Mouse (Mus musculus) embryonic facial prominence, embryonic 11.5 days (tissue): ENCODE measurements around the gene Adgrf5. TPM values are rescaled to one million over a fixed set of nuclear protein-coding genes. Genes with fewer than 3 reads are reported as not detected.

Source experiments
- ATAC-seq: fragments of 200-750 bp; cut with Nextera tagmentation; replicated peaks from 2 replicates; pipeline ENCODE4 v1.8.0; 2017; ENCODE audit warnings: low read depth; ENCODE audit not compliant: insufficient number of reproducible peaks, low FRiP score, low TSS enrichment
- DNase-seq: peaks from one replicate; pipeline ENCODE4 v3.0.0-alpha.2; 2015; ENCODE audit warnings: low spot score
- H3K27ac ChIP-seq: fragments of 300-500 bp; sonication (generic); replicated peaks from 2 replicates; pipeline ENCODE4 v1.5.1; 2014; ENCODE audit warnings: mild to moderate bottlenecking, low read depth, low read length, control low read depth
- H3K27me3 ChIP-seq: fragments of 300-500 bp; sonication (generic); 2 replicates; pipeline ENCODE4 v1.6.1; 2014; ENCODE audit warnings: mild to moderate bottlenecking, low read length, moderate library complexity, mixed read lengths; ENCODE audit not compliant: control insufficient read depth, insufficient read depth
- H3K36me3 ChIP-seq: fragments of 300-500 bp; sonication (generic); replicated peaks from 2 replicates; pipeline ENCODE4 v1.6.1; 2014; ENCODE audit warnings: low read depth, mild to moderate bottlenecking, low read length, moderate library complexity, mixed read lengths; ENCODE audit not compliant: control insufficient read depth, insufficient read depth
- H3K4me1 ChIP-seq: fragments of 300-500 bp; sonication (generic); 2 replicates; pipeline ENCODE4 v1.6.1; 2014; ENCODE audit warnings: low read length, mixed read lengths; ENCODE audit not compliant: control insufficient read depth, insufficient read depth
- H3K4me2 ChIP-seq: fragments of 300-500 bp; sonication (generic); 2 replicates; pipeline ENCODE4 v1.6.1; 2014; ENCODE audit warnings: low read depth, mild to moderate bottlenecking, control low read depth, low read length, moderate library complexity
- H3K4me3 ChIP-seq: fragments of 300-500 bp; sonication (generic); 2 replicates; pipeline ENCODE4 v1.5.1; 2014; ENCODE audit warnings: low read depth, low read length, control low read depth
- H3K9ac ChIP-seq: fragments of 300-500 bp; sonication (generic); replicated peaks from 2 replicates; pipeline ENCODE4 v1.6.1; 2014; ENCODE audit warnings: mild to moderate bottlenecking, control low read depth, low read length
- H3K9me3 ChIP-seq: fragments of 300-500 bp; sonication (generic); replicated peaks from 2 replicates; pipeline ENCODE4 v1.6.1; 2016; ENCODE audit warnings: mild to moderate bottlenecking, low read length, inconsistent platforms, mixed read lengths; ENCODE audit not compliant: control insufficient read depth
- WGBS: fragments of 180-500 bp; shearing (Covaris S2); extraction: QIAGEN DNeasy Blood & Tissue Kit; methylation state at CpG from one replicate; pipeline ENCODE4 v1.1.7; 2014; 5-methylcytosine and 5-hydroxymethylcytosine counted together
- polyA plus RNA-seq: library from polyadenylated mRNA; unstranded; fragments of >200 nt; fragmentation: Nextera tagmentation; extraction: Ambion mirVana; gene quantifications from 2 replicates; pipeline ENCODE4 v1.2.1, GENCODE M21; 2014

The Adgrf5 gene
- polyA plus RNA-seq, 1 experiment from 2014 or later: 8.5 TPM

GRCm38 (mm10) chr17:43501223-43501622 lies 141.0 kb downstream of the Adgrf5 start:
- WGBS: 80% methylated on average over 3 of the region's 3 CpGs
- H3K4me3 ChIP-seq: no peak overlapping the region
- no peak for DNase-seq
- no peaks in the 10 kb centered on the region for H3K9me3 ChIP-seq
- no peak overlapping the region for H3K27ac ChIP-seq
- no peak overlapping the region for H3K9ac ChIP-seq
- ATAC-seq: no peak
- H3K4me2 ChIP-seq: no peak overlapping the region
- no peaks in the 10 kb centered on the region for H3K27me3 ChIP-seq
- no peaks in the 10 kb centered on the region for H3K4me1 ChIP-seq
- H3K36me3 ChIP-seq: no peaks in the 10 kb centered on the region

- Histone ChIP-seq H3K4me2 (no peak overlapping the region), H3K9ac (no peak overlapping the region), H3K36me3 (no peaks in the 10 kb centered on the region), H3K27me3 (no peaks in the 10 kb centered on the region), H3K4me3 (no peak overlapping the region), H3K27ac (no peak overlapping the region), H3K4me1 (no peaks in the 10 kb centered on the region), H3K9me3 (no peaks in the 10 kb centered on the region)
- ATAC-seq: no peak
- DNase-seq: no peak
- WGBS: 99% methylated on average over 5 of the region's 5 CpGs
Measured at GRCm38 (mm10) chr17:43501631-43502030, 141.4 kb downstream of the Adgrf5 start.

GRCm38 (mm10) chr17:43502592-43502991 lies 142.3 kb downstream of the Adgrf5 start, which contains the start of gene Mep1a:
Gene Mep1a (minus strand): TSS chr17:43502812.
- Histone ChIP-seq H3K9ac (no peak within 1 kb of the TSS), H3K27ac (no peak within 1 kb of the TSS), H3K36me3 (no peaks in the 10 kb centered on the region), H3K4me2 (no peak within 1 kb of the TSS), H3K9me3 (no peaks in the 10 kb centered on the region), H3K4me3 (no peak within 1 kb of the TSS), H3K27me3 (no peaks in the 10 kb centered on the region), H3K4me1 (no peaks in the 10 kb centered on the region)
- DNase-seq (no peak), ATAC-seq (no peak)
- 93% methylated on average over 9 of the region's 9 CpGs for WGBS

- no peak overlapping the region for H3K4me3 ChIP-seq
- H3K4me2 ChIP-seq: no peak overlapping the region
- ATAC-seq (no peak), DNase-seq (no peak)
- H3K36me3 ChIP-seq: no peaks in the 10 kb centered on the region
- no peak overlapping the region for H3K27ac ChIP-seq
- H3K9ac ChIP-seq: no peak overlapping the region
- no peaks in the 10 kb centered on the region for H3K9me3 ChIP-seq
- H3K4me1 ChIP-seq: no peaks in the 10 kb centered on the region
- H3K27me3 ChIP-seq: no peaks in the 10 kb centered on the region
- 69% methylated on average over 4 of the region's 4 CpGs for WGBS
Measured at GRCm38 (mm10) chr17:43503861-43504593, 143.8 kb downstream of the Adgrf5 start.

GRCm38 (mm10) chr17:43504594-43504934 lies 144.3 kb downstream of the Adgrf5 start:
- no peak overlapping the region for H3K27ac ChIP-seq
- H3K9me3 ChIP-seq: no peaks in the 10 kb centered on the region
- H3K4me3 ChIP-seq: no peak overlapping the region
- H3K36me3 ChIP-seq: no peaks in the 10 kb centered on the region
- H3K9ac ChIP-seq: no peak overlapping the region
- no peak overlapping the region for H3K4me2 ChIP-seq
- ATAC-seq: no peak
- WGBS: 75% methylated on average over 6 of the region's 6 CpGs
- DNase-seq: no peak
- no peaks in the 10 kb centered on the region for H3K4me1 ChIP-seq
- no peaks in the 10 kb centered on the region for H3K27me3 ChIP-seq

Other genes with a start within 250 kb of the Adgrf5 start
- not detected in 2 replicates for gene Adgrf1, start 90.1 kb upstream of the Adgrf5 start, polyA plus RNA-seq
- gene Mep1a, start 142.4 kb downstream of the Adgrf5 start, polyA plus RNA-seq: 0.18 TPM in 1 of 2 replicates, not detected in the other
- 0.36 TPM in 1 of 2 replicates, not detected in the other for gene Ankrd66, start 183.2 kb downstream of the Adgrf5 start, polyA plus RNA-seq
- gene Pla2g7, start 207.6 kb downstream of the Adgrf5 start, polyA plus RNA-seq: 5.5 and 9.8 TPM in 2 replicates